Mouse (Mus musculus): ENCODE data around the gene Mpc2.

The Mpc2 gene

DNA sequence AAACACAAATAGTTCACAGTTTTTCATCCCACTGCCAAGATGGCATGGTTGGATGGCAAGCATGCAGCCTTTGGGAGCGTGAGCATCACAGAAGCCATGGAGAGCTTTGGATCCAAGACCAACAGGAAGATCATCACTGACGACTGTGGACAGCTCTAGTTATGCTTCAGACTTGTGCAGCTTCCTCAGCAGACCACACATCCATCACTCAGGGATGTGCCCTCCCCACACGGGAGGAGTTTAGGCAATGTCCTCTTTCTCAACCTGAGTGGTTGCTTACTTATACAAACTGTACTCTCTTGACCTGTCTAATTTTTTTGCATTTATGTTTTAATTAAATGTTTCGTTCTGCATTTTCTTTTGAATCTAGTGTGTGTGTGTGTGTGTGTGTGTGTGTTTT lies 28.8 kb downstream of the Mpc2 start:
- in situ Hi-C loops (cut with MboI; ENCODE audit: unreplicated experiment in 2 of 2): no loop called here

DNA sequence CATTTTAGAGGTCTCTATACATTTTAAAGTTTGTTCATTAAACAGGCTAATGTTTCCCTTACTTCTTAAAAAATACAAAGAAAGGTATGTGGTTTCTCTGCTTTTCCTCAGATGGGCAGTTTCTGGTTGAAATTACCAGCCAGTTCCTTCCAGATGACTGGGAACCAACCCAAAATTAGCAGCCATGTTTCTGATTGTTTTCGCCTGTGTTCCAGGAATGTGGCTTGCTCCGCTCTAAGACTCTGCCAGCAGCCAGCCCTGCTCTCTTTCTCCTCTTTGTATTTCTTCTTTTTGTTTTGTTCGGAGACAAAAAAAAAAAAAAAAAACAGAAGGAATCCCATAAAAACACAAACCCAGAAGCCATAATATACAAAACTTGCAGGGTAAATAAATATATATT lies 38.4 kb downstream of the Mpc2 start:
- in situ Hi-C loops (cut with MboI; ENCODE audit: unreplicated experiment in 2 of 2): no loop called here

DNA sequence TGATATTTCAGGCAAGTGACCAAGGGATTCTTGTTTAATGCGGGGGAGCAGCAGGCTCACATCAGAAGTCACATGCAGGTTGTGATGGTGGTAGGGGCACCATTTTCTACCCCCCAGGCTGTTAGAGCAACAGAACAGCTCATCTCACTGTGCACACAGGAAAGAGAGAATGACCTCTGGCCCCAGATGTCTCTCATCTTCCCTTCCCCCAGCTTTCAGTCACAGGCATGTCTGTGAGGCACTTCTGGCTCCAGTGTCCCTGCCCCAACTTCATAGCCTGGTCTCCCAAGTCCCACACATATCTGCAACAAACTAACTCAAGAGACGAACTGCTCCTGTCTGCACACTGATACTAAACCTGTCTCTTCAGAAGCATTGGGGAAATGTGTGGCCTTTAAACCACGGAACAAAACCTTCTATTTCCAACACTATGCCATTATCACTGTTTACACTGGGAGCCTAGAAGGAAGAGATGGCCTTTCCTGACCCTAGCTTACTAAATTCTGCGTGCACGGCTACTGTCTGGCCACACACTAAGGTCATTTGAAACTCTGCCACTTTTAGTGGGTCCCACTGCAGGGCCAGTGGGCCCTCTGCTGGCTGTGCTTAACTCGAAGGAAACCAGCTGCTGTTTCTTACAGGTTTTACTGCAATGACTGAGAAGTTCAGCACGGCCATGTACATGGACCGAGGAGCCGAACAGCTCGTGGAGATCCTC lies 43.0 kb downstream of the Mpc2 start:
- in situ Hi-C loops (cut with MboI; ENCODE audit: unreplicated experiment in 2 of 2): no loop called here

DNA sequence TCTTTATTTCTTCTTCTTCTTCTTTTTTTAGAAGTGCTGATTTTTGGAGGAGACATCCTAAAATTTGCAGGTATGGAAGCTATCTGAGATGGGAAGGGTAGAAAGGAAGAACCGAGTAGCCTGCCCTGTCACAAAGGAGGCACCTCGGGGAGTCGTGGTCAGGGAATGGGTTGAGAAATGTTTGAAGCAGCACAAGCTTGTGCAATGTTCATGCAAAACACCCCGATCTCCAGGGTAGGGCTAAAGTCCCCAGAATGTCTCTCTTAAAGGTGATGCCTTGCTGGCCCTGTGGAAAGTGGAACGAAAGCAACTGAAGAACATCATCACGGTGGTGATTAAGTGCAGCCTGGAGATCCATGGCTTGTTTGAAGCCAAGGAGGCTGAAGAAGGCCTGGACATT lies 45.9 kb downstream of the Mpc2 start:
- in situ Hi-C loops (cut with MboI; ENCODE audit: unreplicated experiment in 2 of 2): no loop called here

DNA sequence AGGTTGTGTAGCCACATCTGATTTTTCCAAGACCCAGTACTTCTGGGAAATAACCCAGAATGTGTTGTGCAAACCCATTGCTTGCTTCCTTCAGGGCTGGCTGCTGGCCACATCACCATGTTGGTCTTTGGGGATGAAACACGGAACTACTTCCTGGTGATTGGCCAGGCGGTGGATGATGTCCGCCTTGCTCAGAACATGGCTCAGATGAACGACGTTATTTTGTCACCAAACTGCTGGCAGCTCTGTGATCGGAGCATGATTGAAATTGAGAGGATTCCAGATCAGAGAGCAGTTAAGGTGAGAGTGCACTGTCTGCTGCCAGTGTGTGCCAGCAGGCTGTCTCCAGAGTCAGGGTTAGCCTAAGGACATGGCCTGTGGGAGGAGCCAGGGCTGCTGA lies 49.7 kb downstream of the Mpc2 start:
- in situ Hi-C loops (cut with MboI; ENCODE audit: unreplicated experiment in 2 of 2): no loop called here

DNA sequence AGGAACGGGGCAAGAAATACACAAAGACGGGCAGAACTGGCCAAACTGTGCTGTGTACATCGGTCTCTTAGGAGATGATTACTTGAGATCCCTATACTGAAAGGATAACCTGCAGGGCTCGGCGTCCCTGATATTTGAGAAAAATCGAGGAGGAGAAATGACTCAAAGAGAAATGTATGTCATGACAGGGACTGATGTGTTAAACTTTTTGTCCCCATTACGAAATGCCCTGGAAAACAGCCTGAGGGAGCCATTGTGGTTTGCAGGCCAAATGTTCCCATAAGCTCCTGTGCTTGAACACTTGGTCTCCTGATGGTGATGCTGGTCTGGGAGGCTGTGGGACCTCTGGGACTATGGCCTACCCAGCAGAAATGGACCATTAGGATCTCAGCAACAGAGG lies 60.3 kb downstream of the Mpc2 start:
- in situ Hi-C loops (cut with MboI; ENCODE audit: unreplicated experiment in 2 of 2): no loop called here
